Mouse (Mus musculus): Measurements from ENCODE around the gene Pappa.

Gene Pappa

DNA sequence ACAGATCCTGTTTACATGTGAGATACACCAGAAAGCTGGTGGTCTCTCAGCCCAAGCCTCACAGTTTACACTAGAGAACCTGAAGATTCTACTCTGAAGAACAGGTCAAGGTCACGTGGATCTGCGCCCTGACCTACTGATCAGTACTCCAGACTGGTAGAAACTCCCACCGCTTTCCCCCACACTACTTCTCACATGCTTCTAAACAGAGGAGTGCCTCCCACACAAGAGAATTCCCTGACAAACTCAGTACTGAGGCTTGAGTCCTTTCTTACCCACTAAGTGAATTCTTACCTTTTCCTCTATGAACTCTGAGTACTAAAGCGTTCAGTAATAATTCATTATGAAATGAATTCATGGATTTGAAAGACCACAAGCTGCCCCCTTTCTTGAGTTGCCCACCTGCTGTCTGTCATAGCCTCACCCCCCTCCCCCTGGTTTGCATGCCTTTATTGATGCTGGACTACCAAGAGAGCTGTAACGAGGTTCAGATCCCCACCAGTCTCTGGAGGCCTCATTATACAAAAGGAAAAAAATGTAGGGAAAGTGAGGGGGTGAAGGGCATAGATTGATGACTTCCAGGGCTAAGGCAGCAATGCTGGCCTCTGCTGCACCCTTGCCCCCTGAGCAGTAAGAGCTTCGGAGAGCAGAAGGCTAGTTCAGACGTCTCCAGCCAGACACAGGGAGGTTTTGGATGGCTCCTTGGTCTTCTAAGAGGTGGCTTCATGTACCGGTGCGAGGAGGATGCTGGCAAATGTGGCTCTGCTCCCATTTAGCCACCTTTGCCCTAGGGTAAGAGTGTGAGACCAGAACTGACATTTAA lies 204.7 kb downstream of the Pappa start:
- no peak for DNase-seq (ENCODE audit: low spot score in 2 of 2)

DNA sequence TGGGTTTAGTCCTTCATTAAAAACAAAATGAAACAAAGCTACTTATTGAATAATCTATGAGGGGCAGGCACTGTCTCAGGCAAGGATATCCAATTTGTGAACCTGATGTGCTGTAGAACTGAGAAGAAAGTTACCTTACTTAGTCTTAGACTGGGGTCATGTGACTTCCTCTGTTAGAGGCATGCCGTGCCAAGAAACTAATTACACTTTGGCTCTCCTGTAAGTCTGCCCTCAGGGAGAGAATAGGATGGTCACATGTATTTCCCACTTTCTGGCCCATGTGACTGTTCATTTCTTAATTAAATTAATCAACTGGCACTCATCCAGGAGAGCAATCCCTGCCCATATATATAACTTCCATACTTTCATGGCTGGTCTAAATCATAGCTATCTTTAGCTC lies 209.7 kb downstream of the Pappa start:
- DNase-seq (ENCODE audit: low spot score in 2 of 2): no peak

DNA sequence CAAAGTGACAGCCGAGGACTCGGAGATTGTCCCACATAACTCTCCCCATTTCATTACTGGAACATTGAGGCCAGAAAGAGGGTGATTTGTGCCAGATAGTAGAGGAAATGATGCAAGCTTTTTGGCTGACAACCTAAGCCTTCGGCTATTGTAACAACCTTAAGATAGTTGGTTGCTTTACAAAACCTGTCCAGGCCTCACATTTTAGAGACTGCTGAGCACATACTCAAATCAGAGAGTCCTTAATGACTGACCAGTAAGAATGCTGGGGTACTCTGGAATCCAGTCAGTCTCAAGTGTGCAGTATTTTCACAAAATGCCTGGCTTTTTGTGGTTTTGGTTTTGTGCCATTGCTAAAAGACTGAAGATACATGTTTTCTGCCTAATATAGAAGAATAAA lies 217.8 kb downstream of the Pappa start:
- no peak for DNase-seq (ENCODE audit: low spot score in 2 of 2)

DNA sequence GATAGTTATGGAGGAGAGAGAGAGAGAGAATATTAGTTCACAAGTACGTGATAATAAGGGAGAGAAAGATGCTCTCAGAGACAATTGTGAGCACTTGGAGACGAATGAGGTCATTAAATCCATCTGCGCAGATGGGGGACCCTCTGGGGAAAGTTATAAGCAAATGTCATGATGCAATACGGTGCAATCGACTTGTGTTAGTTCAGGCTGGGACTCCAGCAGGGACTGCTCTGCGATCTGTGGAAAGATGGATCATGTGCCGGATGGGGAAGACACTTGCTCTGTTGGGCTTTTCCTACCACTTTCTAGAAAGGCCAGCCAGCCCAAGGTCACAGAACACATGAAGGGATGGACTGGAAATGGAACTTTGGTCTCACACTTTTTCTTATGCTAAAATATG lies 226.5 kb downstream of the Pappa start:
- DNase-seq (ENCODE audit: low spot score in 2 of 2): no peak

DNA sequence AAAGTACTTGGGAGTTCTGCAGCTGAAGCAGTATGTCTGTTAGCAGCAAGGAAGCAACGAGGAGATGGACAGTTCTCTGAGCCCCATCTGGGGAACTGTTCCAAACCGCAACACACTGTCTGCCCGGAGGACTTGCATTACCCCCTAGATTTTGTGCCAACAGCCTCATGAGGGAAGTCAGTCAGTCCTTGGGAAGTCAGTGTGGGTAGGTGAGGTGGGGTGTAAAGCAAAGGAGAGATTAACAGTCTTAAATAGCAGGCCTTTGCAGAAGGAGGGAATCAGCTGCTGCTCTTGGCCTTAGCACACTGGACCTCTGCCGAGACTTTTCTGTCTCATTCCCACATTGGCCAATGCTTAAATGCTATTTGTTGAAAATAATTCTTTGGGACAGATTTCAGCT lies 230.6 kb downstream of the Pappa start:
- DNase-seq (ENCODE audit: low spot score in 2 of 2): no peak

DNA sequence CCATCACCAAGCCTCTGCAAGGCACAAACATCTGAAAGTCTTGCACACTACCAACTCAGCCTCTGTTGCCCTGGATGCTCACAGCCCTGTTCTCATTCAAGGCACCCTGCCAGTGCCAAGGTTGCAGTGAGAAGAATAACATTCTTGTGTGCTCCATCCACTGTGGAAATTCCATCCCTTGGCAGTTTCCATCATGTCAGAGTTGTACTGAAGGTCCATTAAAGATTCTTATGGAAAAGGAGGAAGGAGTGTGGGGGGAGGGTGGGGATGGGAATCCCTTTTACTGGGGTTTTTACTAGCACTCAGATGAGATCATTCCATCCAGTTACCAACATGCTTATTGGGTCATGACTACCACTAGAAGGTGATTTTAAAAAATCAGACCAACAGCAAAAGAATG lies 243.2 kb downstream of the Pappa start:
- DNase-seq (ENCODE audit: low spot score in 2 of 2): no peak

DNA sequence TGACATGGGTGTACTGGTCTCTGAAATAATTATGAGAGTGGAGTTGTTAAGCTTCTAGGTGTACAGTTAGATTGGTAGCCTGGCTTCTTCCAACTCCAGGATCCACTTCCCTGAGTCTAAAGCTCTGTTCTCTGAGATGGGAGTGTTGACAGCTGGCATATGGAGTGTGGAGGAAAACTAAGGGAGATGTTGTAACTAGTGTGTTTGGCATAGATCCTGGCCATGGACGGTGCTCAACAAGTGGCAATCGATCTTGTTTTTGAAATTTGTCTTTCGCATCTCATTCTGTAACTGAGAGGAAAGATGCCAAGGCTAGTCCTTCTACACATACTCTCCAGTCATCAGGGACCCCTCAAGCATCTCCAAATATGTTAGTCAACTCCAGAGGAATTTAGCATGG lies 248.8 kb downstream of the Pappa start:
- peak in 1 of 2 experiments; percentile 26 for DNase-seq (ENCODE audit: low spot score in 2 of 2)

DNA sequence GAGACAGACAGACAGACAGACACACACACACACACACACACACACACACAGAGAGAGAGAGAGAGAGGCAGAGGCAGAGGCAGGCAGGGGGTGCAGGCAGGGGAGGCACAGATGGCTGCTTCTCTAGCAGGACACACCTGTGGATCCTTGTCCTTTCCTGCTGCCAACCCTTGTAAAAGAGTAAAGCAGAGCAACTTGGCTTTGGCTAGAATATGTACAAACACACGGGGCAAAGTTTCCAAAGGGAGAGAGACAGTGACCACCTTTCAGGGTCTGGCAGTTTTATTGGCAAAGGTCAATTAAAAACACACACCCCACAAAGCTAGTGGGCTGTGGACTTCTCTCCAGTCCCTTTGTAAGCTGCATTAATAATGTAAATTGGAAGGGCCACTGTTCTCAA lies 249.9 kb downstream of the Pappa start:
- no peak for DNase-seq (ENCODE audit: low spot score in 2 of 2)

DNA sequence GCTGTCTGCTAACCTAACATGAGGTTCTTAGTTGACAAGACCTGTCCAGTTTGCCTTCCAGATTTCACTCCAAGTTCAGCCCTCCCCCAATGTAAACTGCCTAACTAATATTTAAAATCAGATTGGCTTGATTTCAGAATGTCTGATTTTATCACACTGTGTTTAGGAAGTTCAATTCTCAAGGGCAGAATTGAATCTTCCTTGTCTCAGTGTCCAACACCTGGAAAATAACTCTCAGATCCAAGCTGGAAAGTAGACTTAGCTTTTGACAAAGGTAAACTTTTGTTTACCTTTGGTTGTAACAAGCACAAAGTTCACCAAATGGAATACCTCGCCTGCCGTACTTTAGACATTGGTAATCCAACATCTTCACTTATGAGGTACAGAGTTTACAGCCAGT lies 252.6 kb downstream of the Pappa start:
- no peak for DNase-seq (ENCODE audit: low spot score in 2 of 2)

DNA sequence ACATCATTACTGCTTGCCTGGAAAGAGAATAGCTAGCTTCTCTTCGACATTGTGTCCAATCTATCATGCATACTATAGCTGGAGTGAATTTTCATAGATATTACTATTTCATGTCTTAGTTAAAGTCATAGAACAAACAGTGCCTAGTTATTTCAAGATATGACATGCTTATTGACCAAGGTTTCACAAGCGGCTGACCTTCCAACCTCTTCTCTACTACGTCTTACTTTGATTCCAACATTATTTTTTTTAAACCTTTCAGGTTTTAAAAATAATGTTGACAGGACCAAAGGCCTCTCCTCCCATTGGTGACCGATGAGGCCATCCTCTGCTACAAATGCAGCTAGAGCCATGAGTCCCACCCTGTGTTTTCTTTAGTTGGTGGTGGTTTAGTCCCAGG lies 255.5 kb downstream of the Pappa start:
- no peak for DNase-seq (ENCODE audit: low spot score in 2 of 2)

DNA sequence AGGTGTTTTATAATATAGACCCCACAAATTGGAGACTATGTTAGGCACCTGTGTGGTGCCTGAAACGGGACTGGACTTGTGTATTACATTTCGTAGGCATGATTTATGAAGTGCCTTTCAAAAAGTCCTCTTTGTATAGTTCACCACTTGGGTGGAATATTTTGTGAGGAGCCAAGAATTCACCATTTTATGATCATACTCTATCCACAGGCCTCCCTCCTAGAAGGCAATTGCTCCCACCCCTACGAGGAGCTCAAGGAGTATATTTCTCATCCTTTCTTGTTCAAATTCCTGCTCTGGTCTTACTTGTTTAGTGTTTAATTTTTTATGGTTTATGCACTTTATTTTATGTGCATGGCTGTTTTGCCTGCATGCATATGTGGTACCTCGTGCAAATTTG lies 259.1 kb downstream of the Pappa start:
- no peak for DNase-seq (ENCODE audit: low spot score in 2 of 2)

DNA sequence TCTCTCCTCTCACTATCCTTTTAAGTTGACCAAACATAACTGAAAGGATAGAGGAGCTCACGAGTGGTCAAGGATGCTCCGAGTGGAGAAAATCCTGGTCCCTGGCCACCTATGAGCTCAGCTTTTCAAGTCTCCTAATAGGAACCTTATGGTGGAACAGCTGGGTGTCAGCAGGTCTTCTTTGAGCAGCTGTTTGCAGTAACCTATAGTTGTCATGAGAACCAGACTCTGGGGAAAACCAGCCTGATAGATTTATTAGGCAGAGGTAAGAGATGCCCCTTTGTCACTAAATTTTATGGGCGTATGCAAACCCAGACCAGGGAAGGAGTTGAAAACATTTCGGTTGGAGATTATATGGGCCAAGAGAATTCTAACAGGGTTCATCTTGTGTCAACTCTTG lies 267.0 kb downstream of the Pappa start:
- no peak for DNase-seq (ENCODE audit: low spot score in 2 of 2)

DNA sequence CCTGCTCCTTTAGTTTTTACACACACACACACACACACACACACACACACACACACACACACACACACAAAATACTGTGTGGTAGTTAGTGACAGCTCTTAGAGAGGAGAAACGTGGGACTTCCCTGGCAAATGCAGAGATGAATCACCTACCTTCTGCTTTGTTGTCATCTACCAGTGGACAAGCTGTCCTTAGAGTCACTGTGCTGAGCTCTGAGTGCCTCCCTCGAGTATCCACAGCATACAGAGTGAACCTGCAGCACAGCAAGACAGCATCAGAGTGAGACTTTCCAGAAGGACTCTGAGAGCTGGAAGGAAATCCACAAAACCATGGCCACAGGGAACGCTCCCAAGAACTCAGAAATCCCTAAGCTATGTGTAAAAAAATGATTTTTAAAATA lies 272.8 kb downstream of the Pappa start:
- DNase-seq (ENCODE audit: low spot score in 2 of 2): no peak

DNA sequence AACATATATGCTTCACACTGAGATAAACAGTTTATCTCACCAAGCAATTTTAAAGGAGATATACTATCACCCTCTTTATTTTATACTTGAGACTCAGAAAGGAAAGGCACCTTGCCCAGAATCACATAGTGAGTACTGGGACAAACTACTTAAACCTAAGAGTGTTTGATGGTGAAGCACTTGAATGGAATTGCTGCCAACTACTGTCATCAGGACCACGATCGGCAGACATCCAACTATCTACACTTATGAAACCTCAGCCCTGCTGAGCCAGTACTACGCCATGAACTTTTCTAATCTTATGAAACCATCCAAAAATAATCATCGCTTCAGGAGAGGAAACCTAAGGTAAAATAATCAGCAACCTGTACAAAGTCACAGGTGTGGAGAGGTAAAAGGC lies 275.5 kb downstream of the Pappa start:
- DNase-seq (ENCODE audit: low spot score in 2 of 2): no peak

DNA sequence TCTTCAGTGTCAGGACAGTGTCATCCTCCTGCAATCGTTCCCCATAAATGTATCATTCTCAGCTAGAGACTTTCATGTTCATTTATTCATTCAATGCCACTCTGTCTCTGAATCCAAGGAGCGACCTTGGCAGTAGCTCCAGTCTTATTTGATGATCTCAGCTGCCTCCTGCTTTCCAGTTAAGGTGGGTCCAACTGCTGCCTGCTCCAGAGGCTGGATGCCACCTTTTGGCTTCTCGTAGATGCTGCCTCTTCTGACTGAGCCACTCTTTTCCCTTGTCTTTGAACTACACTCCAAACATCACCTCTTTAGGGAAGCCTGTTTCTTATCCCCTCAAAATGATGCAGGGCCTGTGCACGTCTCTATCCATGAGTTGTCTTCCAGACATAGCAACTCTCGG lies 278.3 kb downstream of the Pappa start:
- DNase-seq (ENCODE audit: low spot score in 2 of 2): no peak

DNA sequence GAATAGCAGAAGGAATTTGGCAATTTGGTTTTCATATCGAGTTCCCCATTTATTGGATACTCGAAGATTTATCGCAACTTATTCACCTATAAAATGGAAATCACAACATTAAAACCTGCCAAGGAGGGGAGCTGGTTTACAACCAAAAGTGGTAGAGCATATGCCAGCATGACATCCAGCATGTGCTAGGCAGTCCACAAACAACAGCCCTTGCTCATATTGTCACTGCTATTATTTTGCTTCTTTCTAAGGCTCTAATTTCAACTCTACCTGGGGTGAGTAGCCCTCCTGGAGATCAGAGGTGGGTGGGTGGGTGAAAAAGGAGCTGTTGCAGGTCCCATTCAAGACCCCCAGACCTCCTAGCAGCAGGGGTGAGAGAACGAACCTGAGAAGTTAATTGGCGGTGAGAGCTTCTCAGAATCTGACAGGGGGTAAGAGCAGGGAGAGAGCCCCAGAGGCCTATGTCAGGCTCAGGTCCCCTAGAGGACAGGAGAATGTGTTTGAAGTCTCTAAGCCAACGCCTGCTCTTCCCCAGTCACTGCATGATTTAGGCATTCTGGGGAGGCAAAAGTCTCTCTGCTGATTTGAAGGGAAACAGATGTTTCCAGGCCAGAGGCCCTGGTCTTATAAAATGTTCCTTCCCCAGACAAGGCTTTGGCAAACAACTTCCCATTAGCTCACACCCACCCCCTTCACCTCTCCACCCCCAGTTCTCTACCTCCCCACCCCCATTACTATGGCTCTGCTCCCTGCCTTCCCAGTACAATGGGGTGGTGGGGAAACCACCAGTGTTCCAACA lies 279.1 kb downstream of the Pappa start:
- no peak for DNase-seq (ENCODE audit: low spot score in 2 of 2)
